Mouse (Mus musculus): ENCODE measurements around the gene Zbtb22. TPM values are rescaled to one million over a fixed set of nuclear protein-coding genes. Genes with fewer than 3 reads are reported as not detected.
A peak's percentile ranks its signal among the peaks of the same experiment; 100 is the strongest.
"Not testable (repeated sequence)": the region's sequence is repeated elsewhere in the genome, so short reads cannot be mapped to it uniquely, and the experiment has no call there.

Gene Zbtb22
- polyA plus RNA-seq (2014; fragmentation: Nextera tagmentation; extraction: Ambion mirVana) = 12.1 and 13.1 TPM in 2 replicates

DNA sequence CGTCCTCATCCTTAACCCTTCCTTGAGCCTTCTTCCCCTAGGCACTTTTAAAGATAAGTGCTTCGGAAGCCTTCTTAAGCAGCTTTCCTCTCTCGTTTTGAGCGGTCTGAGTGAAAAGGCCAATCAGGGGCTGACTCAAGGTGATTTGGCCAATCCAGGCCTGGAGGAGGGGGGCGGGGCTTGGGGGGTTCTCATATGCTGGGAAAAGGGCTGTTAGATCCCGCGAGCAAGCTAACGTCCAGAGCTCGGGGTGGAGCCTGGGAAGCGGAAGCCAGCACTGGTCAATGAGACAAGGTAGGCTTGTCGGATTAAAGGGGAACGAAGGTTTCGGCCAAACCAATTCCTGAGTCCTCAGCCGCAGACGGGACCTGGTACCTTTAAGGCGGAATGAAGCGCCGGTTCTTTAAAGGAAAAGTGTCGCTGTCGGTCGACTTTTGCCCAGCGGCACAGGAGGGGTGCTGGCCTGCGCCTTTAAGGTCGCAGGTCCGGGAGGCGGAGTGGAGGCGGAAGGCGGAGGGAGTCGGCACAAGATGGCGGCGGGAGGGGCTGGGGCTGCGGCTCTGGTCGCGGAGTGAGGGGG is at the start of gene Zbtb22, which contains the start of gene Tapbp:
TSS of gene Zbtb22 (plus strand) at position 234 of the 580 bp plus-strand sequence.
TSS of gene Tapbp (plus strand) at position 229 of the 580 bp plus-strand sequence.
- peaks cover 44% of the 10 kb centered on the region for H3K36me3 ChIP-seq (ENCODE audit: control insufficient read depth, insufficient read depth, low read length)

DNA sequence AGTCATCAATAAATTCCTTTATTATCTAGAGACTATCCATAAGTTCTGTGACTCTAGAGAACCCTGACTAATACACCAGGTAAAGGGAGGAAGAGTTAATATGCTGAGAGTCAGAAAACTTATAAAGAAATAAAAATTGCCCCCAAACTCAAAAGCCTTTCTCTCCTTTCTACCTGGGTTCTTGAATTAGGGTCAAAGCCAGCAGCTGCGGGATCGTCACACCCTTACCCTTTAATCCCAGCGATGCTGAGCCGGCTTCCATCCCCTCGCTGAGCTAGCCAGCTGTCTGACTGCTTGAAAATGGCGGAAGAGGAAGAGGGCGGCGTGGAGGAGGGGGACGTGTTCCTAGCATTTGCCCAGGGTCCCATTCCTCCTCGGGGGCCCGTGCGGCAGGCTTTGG is 42.2 kb upstream of the Zbtb22 start, which contains the start of gene Gm7029:
TSS of gene Gm7029 (plus strand) at position 301 of the 400 bp plus-strand sequence.
- not testable (repeated sequence) for ATAC-seq (ENCODE audit: low FRiP score, low TSS enrichment)
- 76% methylated on average over 3 of the region's 12 CpGs for WGBS

More for the DNA sequence above, at the start of gene Zbtb22, which contains the start of gene Tapbp:
- DNase-seq (peak; percentile 98), ATAC-seq (ENCODE audit: low FRiP score, low TSS enrichment) (peak; percentile 91)
- Histone ChIP-seq H3K4me3 (replicated peaks; ENCODE audit: low read depth, low read length) (peak within 1 kb of the TSS; percentile 49), H3K9me3 (ENCODE audit: control insufficient read depth, low read length) (no peaks in the 10 kb centered on the region), H3K27me3 (ENCODE audit: control insufficient read depth, insufficient read depth, low read length) (no peaks in the 10 kb centered on the region), H3K27ac (replicated peaks; ENCODE audit: low read depth, low read length) (peak within 1 kb of the TSS; percentile 81), H3K4me2 (ENCODE audit: low read length) (peak within 1 kb of the TSS; percentile 65), H3K9ac (replicated peaks; ENCODE audit: low read length) (peak within 1 kb of the TSS; percentile 50; the same call in 1 of the 2 replicates), H3K4me1 (ENCODE audit: control insufficient read depth, insufficient read depth, low read length) (peaks cover 29% of the 10 kb centered on the region)
- under 1% methylated on average over 34 of the region's 34 CpGs for WGBS

DNA sequence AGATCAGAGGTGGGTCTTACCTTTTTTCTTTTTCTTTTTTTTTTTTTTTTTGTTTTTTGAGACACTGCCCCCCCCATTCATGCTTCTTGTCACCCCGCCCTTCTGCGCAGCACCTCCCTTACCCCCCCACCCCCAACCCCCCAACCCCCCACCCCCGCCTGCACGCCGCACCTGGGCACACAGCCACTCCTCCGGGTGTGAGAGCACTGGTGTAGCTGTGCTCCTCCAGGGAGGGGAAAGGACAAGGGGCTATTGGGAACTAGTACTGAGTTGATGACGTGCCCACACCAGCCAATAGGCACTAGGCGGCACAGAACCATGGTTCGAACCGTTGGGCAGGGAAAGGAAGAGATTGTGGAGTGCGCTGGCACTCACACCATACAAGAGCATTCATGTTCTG is 41.3 kb upstream of the Zbtb22 start:
- ATAC-seq (ENCODE audit: low FRiP score, low TSS enrichment) (no peak), DNase-seq (no peak)
- 0 out of 2 replicates have a peak, but pooled peaks cover 3% of the 10 kb centered on the region for H3K36me3 ChIP-seq (ENCODE audit: control insufficient read depth, insufficient read depth, low read length)
- H3K27ac ChIP-seq (replicated peaks; ENCODE audit: low read depth, low read length) = no peak overlapping the region
- no peaks in the 10 kb centered on the region for H3K9me3 ChIP-seq (ENCODE audit: control insufficient read depth, low read length)
- H3K4me1 ChIP-seq (ENCODE audit: control insufficient read depth, insufficient read depth, low read length) = no peaks in the 10 kb centered on the region
- no peak overlapping the region for H3K9ac ChIP-seq (replicated peaks; ENCODE audit: low read length)
- no peak overlapping the region for H3K4me3 ChIP-seq (replicated peaks; ENCODE audit: low read depth, low read length)
- no peaks in the 10 kb centered on the region for H3K27me3 ChIP-seq (ENCODE audit: control insufficient read depth, insufficient read depth, low read length)
- H3K4me2 ChIP-seq (ENCODE audit: low read length) = no peak overlapping the region
- 82% methylated on average over 11 of the region's 11 CpGs for WGBS

More for the DNA sequence above, 42.2 kb upstream of the Zbtb22 start, which contains the start of gene Gm7029:
- not testable (repeated sequence) for DNase-seq; H3K27me3 ChIP-seq (ENCODE audit: control insufficient read depth, insufficient read depth, low read length); H3K4me2 ChIP-seq (ENCODE audit: low read length); H3K9me3 ChIP-seq (ENCODE audit: control insufficient read depth, low read length); H3K36me3 ChIP-seq (ENCODE audit: control insufficient read depth, insufficient read depth, low read length); H3K4me1 ChIP-seq (ENCODE audit: control insufficient read depth, insufficient read depth, low read length); H3K27ac ChIP-seq (replicated peaks; ENCODE audit: low read depth, low read length); H3K4me3 ChIP-seq (replicated peaks; ENCODE audit: low read depth, low read length); H3K9ac ChIP-seq (replicated peaks; ENCODE audit: low read length)

DNA sequence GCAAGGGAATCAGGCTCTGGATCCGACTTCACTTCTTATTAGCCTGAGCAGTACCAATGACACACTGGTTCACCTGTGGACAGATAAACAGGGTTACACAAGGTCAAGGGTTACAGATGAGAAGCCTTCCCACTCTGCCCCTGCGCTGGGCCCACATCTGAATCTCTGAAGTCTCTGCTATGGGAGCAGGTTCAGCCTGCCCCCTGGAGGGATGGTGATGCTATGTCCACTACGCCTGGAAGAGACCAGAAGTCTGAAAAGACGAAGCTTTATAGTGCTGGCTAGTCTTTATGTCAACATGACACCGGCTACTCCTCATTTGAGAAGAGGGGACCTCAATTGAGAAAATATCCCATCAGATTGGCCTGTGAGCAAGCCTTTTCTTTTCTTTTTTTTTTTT is 39.9 kb upstream of the Zbtb22 start:
- DNase-seq; H3K4me2 ChIP-seq (ENCODE audit: low read length); H3K27me3 ChIP-seq (ENCODE audit: control insufficient read depth, insufficient read depth, low read length); H3K4me1 ChIP-seq (ENCODE audit: control insufficient read depth, insufficient read depth, low read length); ATAC-seq (ENCODE audit: low FRiP score, low TSS enrichment); H3K27ac ChIP-seq (replicated peaks; ENCODE audit: low read depth, low read length); H3K36me3 ChIP-seq (ENCODE audit: control insufficient read depth, insufficient read depth, low read length); H3K9ac ChIP-seq (replicated peaks; ENCODE audit: low read length); H3K4me3 ChIP-seq (replicated peaks; ENCODE audit: low read depth, low read length); H3K9me3 ChIP-seq (ENCODE audit: control insufficient read depth, low read length): not testable (repeated sequence)
- 81% methylated on average over 5 of the region's 5 CpGs for WGBS

DNA sequence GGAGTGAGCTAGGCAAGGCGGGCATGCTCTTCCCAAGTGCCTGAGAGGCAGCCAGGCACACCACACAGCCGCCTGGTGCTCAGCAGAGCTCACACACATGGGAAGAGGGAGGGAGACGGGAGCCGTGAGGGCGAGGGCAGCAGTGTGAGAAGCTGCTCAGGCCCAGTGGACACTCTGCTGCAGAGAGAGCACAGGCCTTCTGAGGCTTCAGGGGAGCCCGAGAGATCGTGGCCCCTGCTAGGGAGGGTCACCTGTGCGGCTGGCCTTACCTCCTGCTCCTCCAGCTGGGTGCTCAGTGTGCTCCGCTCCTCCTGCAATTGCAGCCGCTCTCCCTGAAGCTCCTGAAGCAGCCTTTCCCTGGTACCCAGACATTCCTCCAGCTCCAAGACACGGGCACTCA is 31.4 kb upstream of the Zbtb22 start:
- H3K36me3 ChIP-seq (ENCODE audit: control insufficient read depth, insufficient read depth, low read length); DNase-seq; H3K9ac ChIP-seq (replicated peaks; ENCODE audit: low read length); H3K4me1 ChIP-seq (ENCODE audit: control insufficient read depth, insufficient read depth, low read length); H3K27me3 ChIP-seq (ENCODE audit: control insufficient read depth, insufficient read depth, low read length); H3K27ac ChIP-seq (replicated peaks; ENCODE audit: low read depth, low read length); H3K9me3 ChIP-seq (ENCODE audit: control insufficient read depth, low read length); H3K4me2 ChIP-seq (ENCODE audit: low read length); ATAC-seq (ENCODE audit: low FRiP score, low TSS enrichment); H3K4me3 ChIP-seq (replicated peaks; ENCODE audit: low read depth, low read length): not testable (repeated sequence)
- 94% methylated on average over 10 of the region's 11 CpGs for WGBS

DNA sequence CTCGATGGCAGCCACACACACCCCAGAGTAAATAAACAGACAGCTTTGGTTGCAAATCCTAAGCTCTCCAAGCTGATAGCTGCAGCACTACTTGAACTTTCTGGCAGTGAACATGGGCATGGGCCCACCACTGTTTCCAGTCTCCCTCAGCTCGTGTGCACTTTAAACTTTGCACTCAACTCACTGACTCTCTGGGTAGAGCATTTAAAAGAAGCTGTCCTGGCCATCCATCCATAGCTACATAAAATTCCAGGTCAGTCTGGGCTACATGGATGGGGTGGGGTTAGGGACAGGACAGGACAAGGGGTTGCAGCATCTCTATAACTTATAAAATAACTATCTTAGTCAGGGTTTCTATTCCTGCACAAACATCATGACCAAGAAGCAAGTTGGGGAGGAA is 27.9 kb upstream of the Zbtb22 start:
- WGBS = 85% methylated on average over 2 of the region's 2 CpGs
- not testable (repeated sequence) for H3K9ac ChIP-seq (replicated peaks; ENCODE audit: low read length); H3K27me3 ChIP-seq (ENCODE audit: control insufficient read depth, insufficient read depth, low read length); H3K36me3 ChIP-seq (ENCODE audit: control insufficient read depth, insufficient read depth, low read length); H3K4me3 ChIP-seq (replicated peaks; ENCODE audit: low read depth, low read length); H3K4me1 ChIP-seq (ENCODE audit: control insufficient read depth, insufficient read depth, low read length); ATAC-seq (ENCODE audit: low FRiP score, low TSS enrichment); DNase-seq; H3K27ac ChIP-seq (replicated peaks; ENCODE audit: low read depth, low read length); H3K4me2 ChIP-seq (ENCODE audit: low read length); H3K9me3 ChIP-seq (ENCODE audit: control insufficient read depth, low read length)

DNA sequence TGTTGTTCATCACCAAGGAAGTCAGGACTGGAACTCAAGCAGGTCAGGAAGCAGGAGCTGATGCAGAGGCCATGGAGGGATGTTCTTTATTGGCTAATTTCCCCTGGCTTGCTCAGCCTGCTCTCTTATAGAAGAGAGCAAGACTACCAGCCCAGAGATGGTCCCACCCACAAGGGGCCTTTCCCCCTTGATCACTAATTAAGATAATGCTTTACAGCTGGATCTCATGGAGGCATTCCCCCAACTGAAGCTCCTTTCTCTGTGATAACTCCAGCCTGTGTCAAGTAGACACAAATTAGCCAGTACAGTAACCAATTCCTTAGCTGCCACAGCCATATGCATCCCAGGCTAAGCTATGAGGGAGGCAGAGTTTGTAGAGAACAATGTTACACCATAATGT is 27.5 kb upstream of the Zbtb22 start:
- DNase-seq; H3K4me1 ChIP-seq (ENCODE audit: control insufficient read depth, insufficient read depth, low read length); H3K9ac ChIP-seq (replicated peaks; ENCODE audit: low read length); H3K4me3 ChIP-seq (replicated peaks; ENCODE audit: low read depth, low read length); H3K36me3 ChIP-seq (ENCODE audit: control insufficient read depth, insufficient read depth, low read length); H3K4me2 ChIP-seq (ENCODE audit: low read length); ATAC-seq (ENCODE audit: low FRiP score, low TSS enrichment); H3K27ac ChIP-seq (replicated peaks; ENCODE audit: low read depth, low read length); H3K27me3 ChIP-seq (ENCODE audit: control insufficient read depth, insufficient read depth, low read length); H3K9me3 ChIP-seq (ENCODE audit: control insufficient read depth, low read length): not testable (repeated sequence)

DNA sequence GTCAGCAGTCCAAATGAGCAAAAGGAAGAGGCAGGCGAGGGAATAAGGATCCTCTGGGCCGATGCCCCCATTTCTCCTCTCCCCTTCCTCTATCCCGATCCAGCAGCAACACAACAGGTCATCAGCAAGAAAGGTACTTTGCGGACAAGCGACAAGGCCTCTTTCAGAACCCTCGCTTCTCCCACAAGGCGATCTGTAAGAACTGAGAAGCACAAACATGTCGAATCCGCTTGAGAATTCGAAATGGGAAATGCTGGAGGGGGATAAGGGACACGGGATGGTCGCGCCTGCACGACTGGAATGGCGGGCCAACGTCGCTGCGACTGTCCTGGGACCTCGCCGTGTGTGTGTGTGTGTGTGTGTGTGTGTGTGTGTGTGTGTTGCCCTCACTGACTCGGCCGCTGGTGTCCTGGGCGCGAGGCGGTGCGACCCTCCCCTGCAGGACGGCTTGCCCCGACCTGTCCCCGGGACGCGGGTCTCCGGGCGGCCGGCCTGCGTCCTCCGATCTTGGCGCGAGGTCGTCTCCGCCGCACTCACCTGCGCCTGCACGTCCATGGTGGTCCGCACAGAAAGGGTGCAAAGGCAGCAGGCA is 25.7 kb upstream of the Zbtb22 start:
- Histone ChIP-seq H3K4me3 (replicated peaks; ENCODE audit: low read depth, low read length) (peak overlapping the region; percentile 54), H3K4me2 (ENCODE audit: low read length) (peak overlapping the region; percentile 67), H3K9ac (replicated peaks; ENCODE audit: low read length) (peak overlapping the region; percentile 45; the same call in 1 of the 2 replicates)
- WGBS = under 1% methylated on average over 44 of the region's 44 CpGs
- not testable (repeated sequence) for H3K4me1 ChIP-seq (ENCODE audit: control insufficient read depth, insufficient read depth, low read length); H3K9me3 ChIP-seq (ENCODE audit: control insufficient read depth, low read length); DNase-seq; H3K27ac ChIP-seq (replicated peaks; ENCODE audit: low read depth, low read length); H3K36me3 ChIP-seq (ENCODE audit: control insufficient read depth, insufficient read depth, low read length); H3K27me3 ChIP-seq (ENCODE audit: control insufficient read depth, insufficient read depth, low read length)
- ATAC-seq (ENCODE audit: low FRiP score, low TSS enrichment) = peak; percentile 29; the same call in 1 of the 2 replicates

Measured in midbrain, embryonic 14.5 days (tissue).